Mouse (Mus musculus) spleen, adult 2 months (tissue): ENCODE data around the gene Fgfr2.

Source experiments
- CTCF ChIP-seq: fragments of 200-500 bp; IDR thresholded peaks from 2 replicates; pipeline ENCODE4 v1.5.1; 2011; ENCODE audit warnings: mild to moderate bottlenecking, inconsistent platforms; ENCODE audit not compliant: insufficient read depth, insufficient read length, insufficient replicate concordance; ENCODE audit errors: extremely low read depth
- POLR2A ChIP-seq: fragments of 200-500 bp; IDR thresholded peaks from 2 replicates; pipeline ENCODE4 v1.6.1; 2011; ENCODE audit warnings: low read depth, low read length, inconsistent platforms

DNA sequence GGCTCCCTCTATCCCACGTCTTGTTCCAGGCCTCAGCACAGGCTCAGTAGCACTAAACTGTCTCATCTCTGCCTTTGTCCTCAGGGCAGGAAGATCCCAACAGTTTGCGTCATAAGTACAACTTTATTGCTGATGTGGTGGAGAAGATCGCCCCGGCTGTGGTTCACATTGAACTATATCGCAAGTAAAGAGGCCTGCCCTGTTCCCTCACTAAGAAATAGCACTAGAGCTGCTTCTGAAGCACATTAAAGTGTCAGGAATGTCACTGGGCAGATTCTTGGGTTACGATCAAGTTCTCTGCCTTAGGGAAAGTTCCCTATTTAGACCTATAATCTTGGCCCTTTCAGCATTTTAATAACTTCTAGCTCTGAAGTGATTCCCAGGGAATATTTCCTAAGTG, 2161.7 kb downstream of the Fgfr2 start:
- no peak for TF ChIP-seq POLR2A
- TF ChIP-seq CTCF = no peak
